Mouse (Mus musculus) gastrocnemius, adult 8-10 months (tissue): Measurements from ENCODE around the gene Cops9. TPM values are rescaled to one million over a fixed set of nuclear protein-coding genes. Genes with fewer than 3 reads are reported as not detected.
A peak's percentile ranks its signal among the peaks of the same experiment; 100 is the strongest.

Source experiments
- DNase-seq, 2 experiments: peaks; one replicate each; pipeline ENCODE4 v3.0.0; 2022; ENCODE audit warnings: low spot score in 2 of 2
- total RNA-seq, 4 experiments: library from RNA; stranded (reverse); gene quantifications; 2 replicates each; pipeline ENCODE4 v1.2.4; 2022

Gene Cops9
- total RNA-seq, 4 experiments from 2014 or later, result 189 to 223 (median 200) TPM

- no peak for DNase-seq
Observed at GRCm38 (mm10) chr1:92647026-92647425, 5.2 kb upstream of the Cops9 start.

- no peak for DNase-seq
Observed at GRCm38 (mm10) chr1:92646601-92647000, 4.8 kb upstream of the Cops9 start.

GRCm38 (mm10) chr1:92646111-92646510 lies 4.3 kb upstream of the Cops9 start:
- no peak for DNase-seq

- DNase-seq, result no peak
Observed at GRCm38 (mm10) chr1:92644916-92645315, 3.1 kb upstream of the Cops9 start.

- no peak for DNase-seq
Observed at GRCm38 (mm10) chr1:92643691-92644090, 1.9 kb upstream of the Cops9 start.

GRCm38 (mm10) chr1:92640393-92640792 lies 1.4 kb downstream of the Cops9 start:
- no peak for DNase-seq

- no peak for DNase-seq
Observed at GRCm38 (mm10) chr1:92638736-92639135, 3.0 kb downstream of the Cops9 start.

GRCm38 (mm10) chr1:92638181-92638580 lies 3.6 kb downstream of the Cops9 start:
- no peak for DNase-seq

GRCm38 (mm10) chr1:92637501-92638172 lies 4.1 kb downstream of the Cops9 start:
- DNase-seq, result no peak

GRCm38 (mm10) chr1:92636676-92637075 lies 5.1 kb downstream of the Cops9 start:
- no peak for DNase-seq

GRCm38 (mm10) chr1:92636015-92636414 lies 5.8 kb downstream of the Cops9 start:
- no peak for DNase-seq

- DNase-seq, result no peak
Observed at GRCm38 (mm10) chr1:92634976-92635599, 6.7 kb downstream of the Cops9 start.

- DNase-seq, result no peak
Observed at GRCm38 (mm10) chr1:92634569-92634968, 7.2 kb downstream of the Cops9 start.

- DNase-seq, result no peak
Observed at GRCm38 (mm10) chr1:92633726-92634125, 8.1 kb downstream of the Cops9 start.

GRCm38 (mm10) chr1:92632948-92633347 lies 8.8 kb downstream of the Cops9 start:
- DNase-seq, result no peak

GRCm38 (mm10) chr1:92632196-92632595 lies 9.6 kb downstream of the Cops9 start:
- no peak for DNase-seq

GRCm38 (mm10) chr1:92628227-92628626 lies 13.6 kb downstream of the Cops9 start:
- no peak for DNase-seq

GRCm38 (mm10) chr1:92618360-92618759 lies 23.4 kb downstream of the Cops9 start:
- no peak for DNase-seq

- no peak for DNase-seq
Observed at GRCm38 (mm10) chr1:92617488-92617887, 24.3 kb downstream of the Cops9 start, which contains the start of gene Olfr12. Olfr12 (plus strand) TSS chr1:92617788.

GRCm38 (mm10) chr1:92616046-92616445 lies 25.7 kb downstream of the Cops9 start:
- no peak for DNase-seq

- no peak for DNase-seq
Observed at GRCm38 (mm10) chr1:92614516-92614915, 27.3 kb downstream of the Cops9 start.

- DNase-seq, result no peak
Observed at GRCm38 (mm10) chr1:92613175-92613574, 28.6 kb downstream of the Cops9 start.

- DNase-seq, result peak in 1 of 2 experiments; percentile 6
Observed at GRCm38 (mm10) chr1:92611008-92611407, 30.8 kb downstream of the Cops9 start.
